Mouse (Mus musculus) splenic B cell, adult 2 months (primary cell): ENCODE results near the gene Gm49416.

ENCODE experiments used
- DNase-seq: peaks from one replicate; pipeline ENCODE4 v3.0.0-alpha.2; 2011; ENCODE audit warnings: low read depth, low spot score
- H3K27me3 ChIP-seq: 2 replicates; pipeline ENCODE4 v1.6.1; 2012; ENCODE audit warnings: mild to moderate bottlenecking, low read length, moderate library complexity, mixed read lengths; ENCODE audit not compliant: control insufficient read depth, poor library complexity, insufficient read depth, severe bottlenecking
- H3K36me3 ChIP-seq: 2 replicates; pipeline ENCODE4 v1.6.1; 2012; ENCODE audit warnings: mild to moderate bottlenecking, low read length, moderate library complexity, mixed read lengths; ENCODE audit not compliant: control insufficient read depth, poor library complexity, insufficient read depth, severe bottlenecking

The Gm49416 gene

DNA sequence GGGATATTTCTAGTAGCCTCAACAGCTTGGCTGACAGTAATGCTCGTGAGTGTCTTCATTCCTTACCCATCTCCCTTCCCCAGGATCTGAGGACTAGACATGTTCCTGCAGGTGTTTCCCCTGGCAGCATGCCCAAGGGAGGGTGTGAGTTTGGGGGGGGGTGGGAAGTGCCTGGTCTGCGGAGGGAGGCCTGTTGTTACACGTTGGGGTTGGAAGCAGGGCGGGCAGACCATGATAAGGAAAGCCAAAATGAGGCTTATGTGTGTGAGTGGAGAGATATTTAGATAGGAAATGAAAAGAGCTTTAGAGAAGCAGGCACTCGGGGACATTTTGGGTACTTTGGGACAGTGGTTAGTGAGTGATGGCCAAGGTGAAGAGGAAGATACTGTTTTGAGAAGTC is 55.3 kb downstream of the Gm49416 start:
- no peak for DNase-seq
- Histone ChIP-seq H3K36me3 (peaks cover 19% of the 10 kb centered on the region), H3K27me3 (no peaks in the 10 kb centered on the region)

DNA sequence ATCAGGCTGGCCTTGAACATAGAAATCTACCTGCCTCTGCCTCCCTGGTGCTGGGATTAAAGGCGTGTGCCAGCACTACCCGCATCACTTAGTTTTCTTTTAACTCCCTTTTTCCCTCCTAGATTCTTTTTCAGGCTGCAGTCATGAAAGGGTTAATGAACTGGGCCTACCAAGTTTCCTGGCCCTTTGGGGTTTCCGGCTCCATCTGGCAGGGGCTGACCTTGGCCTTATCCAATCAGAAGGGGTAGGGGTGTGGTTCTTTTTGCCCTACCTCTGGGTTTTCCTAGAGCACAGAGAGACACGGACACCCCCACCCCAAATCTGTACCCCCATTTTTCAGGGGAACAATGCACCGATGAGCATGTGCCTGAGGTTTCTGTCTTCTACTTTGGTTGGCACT is 56.0 kb downstream of the Gm49416 start:
- H3K27me3 ChIP-seq, result no peaks in the 10 kb centered on the region
- peaks cover 19% of the 10 kb centered on the region for H3K36me3 ChIP-seq
- DNase-seq, result peak; percentile 48
